Mouse (Mus musculus): ENCODE data around the gene Alad.
"Not testable (repeated sequence)": the region's sequence is repeated elsewhere in the genome, so short reads cannot be mapped to it uniquely, and the experiment has no call there.

Alad gene

GRCm38 (mm10) chr4:62486162-62486696 is 33.5 kb downstream of the Alad start:
- DNase-seq (ENCODE audit: low read depth): no peak

GRCm38 (mm10) chr4:62485450-62486161 is 34.1 kb downstream of the Alad start:
- no peak for DNase-seq (ENCODE audit: low read depth)

- no peak for DNase-seq (ENCODE audit: low read depth)
Observed at GRCm38 (mm10) chr4:62484928-62485327, 34.8 kb downstream of the Alad start.

- no peak for DNase-seq (ENCODE audit: low read depth)
Observed at GRCm38 (mm10) chr4:62480709-62481605, 38.8 kb downstream of the Alad start.

GRCm38 (mm10) chr4:62479937-62480708 is 39.6 kb downstream of the Alad start, which contains the start of gene Bspry:
TSS of gene Bspry (plus strand) at chr4:62480053.
- DNase-seq (ENCODE audit: low read depth): no peak

GRCm38 (mm10) chr4:62479593-62479936 is 40.2 kb downstream of the Alad start:
- DNase-seq (ENCODE audit: low read depth): not testable (repeated sequence)

- no peak for DNase-seq (ENCODE audit: low read depth)
Observed at GRCm38 (mm10) chr4:62477542-62478244, 42.0 kb downstream of the Alad start.

GRCm38 (mm10) chr4:62475793-62476192 is 43.9 kb downstream of the Alad start:
- no peak for DNase-seq (ENCODE audit: low read depth)

- DNase-seq (ENCODE audit: low read depth): no peak
Observed at GRCm38 (mm10) chr4:62475131-62475530, 44.6 kb downstream of the Alad start.

- no peak for DNase-seq (ENCODE audit: low read depth)
Observed at GRCm38 (mm10) chr4:62472071-62472470, 47.6 kb downstream of the Alad start.

- DNase-seq (ENCODE audit: low read depth): peak; percentile 30
Observed at GRCm38 (mm10) chr4:62470598-62471051, 49.1 kb downstream of the Alad start, which contains the start of gene Wdr31. TSS of gene Wdr31 (minus strand) at chr4:62470896.

GRCm38 (mm10) chr4:62468158-62468557 is 51.6 kb downstream of the Alad start:
- DNase-seq (ENCODE audit: low read depth): no peak

GRCm38 (mm10) chr4:62463124-62463523 is 56.6 kb downstream of the Alad start:
- DNase-seq (ENCODE audit: low read depth): no peak

GRCm38 (mm10) chr4:62460348-62460747 is 59.4 kb downstream of the Alad start:
- DNase-seq (ENCODE audit: low read depth): no peak

Measured in fibroblast of lung, adult 2 months (primary cell).